Mouse (Mus musculus) adrenal gland (tissue): Measurements from ENCODE around the gene P3h2.

Experiments
- intact Hi-C: fragments of 180-260 bp; cut with DNase I; formaldehyde crosslinking; loops from one replicate; pipeline ENCODE4 v1.15.1; 2025

The P3h2 gene

DNA sequence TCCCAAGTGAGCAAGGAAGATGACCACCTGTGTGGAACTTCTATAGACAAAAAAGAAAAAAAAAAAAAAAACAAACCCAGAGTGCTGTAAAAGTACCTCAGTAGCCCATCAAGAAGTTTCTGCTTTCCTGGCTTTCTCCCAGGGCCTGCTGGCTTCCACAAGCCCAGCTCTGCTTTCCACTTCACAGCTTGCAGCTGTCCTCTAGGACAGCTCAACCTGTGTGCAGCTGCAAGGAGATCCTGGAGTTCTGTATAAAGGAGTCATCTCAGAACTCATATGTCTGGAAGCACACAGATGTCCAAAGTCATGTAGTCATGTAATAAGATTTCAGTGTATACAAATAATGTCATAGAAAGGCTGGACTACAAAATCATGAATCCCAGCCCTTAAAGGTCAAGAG lies 30.5 kb downstream of the P3h2 start:
- intact Hi-C loops = no loop called here

DNA sequence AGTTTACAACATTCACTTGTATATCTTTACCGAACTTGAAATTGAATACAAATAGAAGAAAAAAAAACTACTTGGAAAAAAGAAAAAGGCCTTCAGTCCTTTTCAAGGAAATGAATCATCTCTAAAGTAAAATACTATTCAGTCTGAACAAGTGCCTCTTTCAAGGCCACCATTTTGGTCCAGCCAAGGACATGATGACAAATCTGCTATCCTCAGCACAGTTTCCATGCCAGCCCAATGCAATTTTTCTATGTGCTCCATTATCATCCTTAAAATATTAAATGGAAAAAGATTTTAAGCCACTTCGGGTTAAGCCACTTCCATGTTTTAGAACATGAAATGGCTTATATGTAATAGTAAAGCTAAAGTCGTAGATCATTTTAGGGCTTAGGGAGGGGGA lies 35.2 kb downstream of the P3h2 start:
- intact Hi-C loops = no loop called here

DNA sequence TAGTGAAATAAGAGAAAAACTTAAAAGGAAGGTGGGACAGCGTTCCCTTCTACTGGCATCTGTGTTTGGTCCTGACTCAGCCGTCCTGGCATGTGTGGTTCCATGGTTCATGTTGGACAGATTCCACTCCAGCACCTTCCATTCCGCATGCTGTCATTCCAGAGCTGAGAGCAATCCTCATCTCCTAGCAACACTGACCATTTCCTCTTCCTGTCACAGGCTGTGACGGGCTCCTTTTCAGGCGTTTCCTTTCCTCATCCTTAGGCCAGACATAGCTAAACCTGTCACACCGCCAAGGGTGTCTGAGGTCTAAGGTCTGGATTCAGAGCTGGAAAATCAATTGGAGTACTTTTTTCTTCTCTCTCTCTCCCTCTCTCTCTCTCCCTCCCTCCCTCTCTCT lies 40.5 kb downstream of the P3h2 start:
- intact Hi-C loops = no loop called here

DNA sequence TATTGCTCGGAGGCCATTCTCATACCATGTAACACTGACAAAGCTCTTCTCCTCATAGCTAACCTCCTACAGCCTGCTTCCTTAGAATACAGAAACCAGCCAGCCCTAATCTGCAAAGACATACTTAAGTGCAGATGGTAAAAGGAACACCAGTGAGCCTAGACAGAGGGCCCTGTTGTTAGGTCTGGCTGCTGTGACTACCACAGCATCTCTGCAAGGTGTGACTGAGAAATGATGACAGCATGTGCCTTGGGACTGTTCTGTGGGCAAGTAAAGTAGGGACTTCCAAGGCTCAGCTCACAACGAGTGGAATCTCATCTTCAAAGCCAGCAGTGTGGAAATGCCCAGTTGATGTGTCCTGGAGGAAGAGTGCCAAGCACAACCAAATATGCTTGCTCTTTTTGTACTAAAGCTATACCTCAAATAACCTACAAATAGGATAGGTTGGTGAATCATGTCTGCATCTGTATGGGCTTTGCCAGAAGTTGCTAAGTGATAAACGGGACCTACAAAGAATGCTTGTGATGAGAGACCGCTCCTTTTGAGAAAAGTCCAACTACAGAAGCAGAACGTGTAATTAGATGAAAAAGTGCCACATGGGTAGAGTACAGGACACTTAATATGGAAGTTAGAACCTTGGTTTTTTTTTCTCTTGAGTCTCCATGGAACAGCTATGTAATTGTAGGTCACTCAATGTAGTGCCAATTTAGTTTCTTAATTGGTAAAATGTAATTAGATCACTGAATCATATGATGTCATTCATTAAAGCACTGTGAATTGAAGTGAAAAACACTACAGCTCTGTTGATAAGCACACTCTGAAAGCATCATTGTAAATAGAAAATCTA lies 45.1 kb downstream of the P3h2 start:
- intact Hi-C loops = no loop called here

DNA sequence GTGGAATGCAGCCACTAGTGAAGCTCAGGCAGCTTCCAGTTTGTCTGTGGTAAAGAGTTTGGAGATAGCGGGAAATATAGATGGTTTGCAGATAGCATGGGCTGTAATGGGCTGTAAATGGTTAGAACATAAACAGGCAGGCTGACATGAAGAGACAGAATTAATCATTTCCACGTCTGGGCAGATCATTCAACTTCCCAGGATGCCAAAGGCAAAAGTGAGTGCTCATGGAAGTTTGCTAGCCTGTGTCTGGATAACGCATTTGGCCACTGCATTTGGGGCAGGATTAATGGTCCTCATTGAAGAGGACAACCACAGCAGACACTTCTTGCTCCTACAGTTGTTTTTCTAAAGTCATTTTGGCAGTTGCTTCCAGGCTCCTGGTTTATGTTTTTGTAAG lies 52.0 kb downstream of the P3h2 start:
- intact Hi-C loops = no loop called here

DNA sequence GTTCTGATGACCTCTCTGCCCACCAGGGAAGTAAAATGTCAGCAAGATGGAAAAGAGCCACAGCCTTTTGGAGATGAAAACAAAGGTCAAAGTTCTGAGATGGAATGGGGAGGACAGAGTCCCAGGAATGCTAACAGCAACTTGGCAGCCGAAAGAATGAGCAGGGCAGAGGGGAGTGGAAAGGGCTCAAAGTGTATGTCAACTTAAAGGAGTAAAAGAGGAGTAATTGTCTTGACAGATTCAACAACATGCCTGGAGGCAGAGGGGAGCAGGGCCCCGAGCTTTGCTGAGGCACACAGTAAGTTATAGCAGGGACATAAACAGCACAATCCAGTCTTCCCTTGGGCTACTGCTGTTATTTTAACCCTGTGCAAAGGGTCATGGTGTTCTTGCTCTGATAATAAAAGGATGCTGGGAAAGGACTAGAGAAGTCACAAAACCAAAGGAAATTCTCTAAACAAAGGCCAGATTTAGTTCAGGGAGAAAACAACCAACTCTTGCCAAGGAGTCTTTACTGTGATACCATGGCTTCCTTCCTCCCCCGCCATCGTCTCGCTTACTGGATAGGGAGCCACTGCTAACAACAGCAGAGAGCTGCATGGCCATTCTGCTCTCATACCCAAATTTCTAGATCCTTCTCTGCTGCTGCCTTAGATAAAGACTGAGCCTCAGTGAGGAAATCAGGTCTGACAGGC lies 56.0 kb downstream of the P3h2 start:
- intact Hi-C loops = no loop called here

DNA sequence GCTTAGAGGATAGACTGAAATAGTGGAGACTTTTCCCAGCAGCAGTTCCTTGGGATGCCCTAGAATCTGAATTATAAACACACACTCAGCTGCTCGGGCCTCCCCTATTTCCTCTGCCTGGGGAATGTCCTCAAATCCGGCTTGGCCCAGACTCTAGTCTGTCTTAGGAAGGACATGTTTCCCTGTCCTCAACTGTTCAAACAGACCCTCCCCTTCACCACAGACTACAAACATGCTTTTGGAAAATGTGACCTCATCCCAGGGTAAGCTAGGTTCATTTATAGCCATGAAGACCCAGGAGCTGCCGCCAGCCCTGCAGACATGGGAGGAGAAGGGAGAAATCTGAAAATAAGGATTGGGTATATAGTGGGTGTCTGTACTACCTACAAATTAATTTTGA lies 57.7 kb downstream of the P3h2 start:
- intact Hi-C loops = no loop called here

DNA sequence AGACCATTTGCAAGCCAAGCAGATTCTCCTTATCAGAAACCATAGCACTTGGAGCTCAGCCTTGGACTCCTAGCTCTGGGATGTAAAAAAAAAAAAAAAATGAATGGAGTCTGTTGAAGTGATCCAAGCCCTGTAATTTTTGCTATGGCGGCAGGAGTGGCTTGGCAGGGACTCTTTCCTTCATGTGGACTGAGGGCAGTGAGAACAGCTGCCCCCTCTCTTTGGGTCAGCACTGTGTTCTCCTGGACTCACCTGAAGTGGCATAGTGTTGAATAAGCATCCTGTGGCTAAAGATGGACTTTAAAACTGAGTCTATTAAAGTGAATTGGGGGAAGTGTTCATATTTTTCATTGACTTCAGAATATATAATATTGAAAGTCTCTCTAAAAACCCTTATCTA lies 58.2 kb downstream of the P3h2 start:
- intact Hi-C loops = no loop called here

DNA sequence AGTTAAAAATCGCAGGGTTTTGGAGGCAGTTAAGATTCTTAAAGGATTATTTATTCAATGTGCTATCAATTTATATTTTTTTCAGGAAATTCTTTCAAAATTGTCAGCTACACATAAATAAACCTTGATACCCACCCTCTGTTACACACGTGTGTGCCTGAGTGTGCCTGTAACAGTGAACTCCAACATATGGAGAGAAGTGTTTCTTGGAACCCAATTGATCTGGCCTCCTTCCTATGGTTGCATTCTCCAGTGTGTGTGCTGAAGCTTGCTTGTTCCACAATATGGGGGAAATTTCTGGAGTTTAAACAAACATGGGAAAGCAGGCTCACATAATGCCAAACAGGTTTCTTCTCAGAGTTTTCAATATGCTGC lies 63.7 kb downstream of the P3h2 start:
- intact Hi-C loops = no loop called here

DNA sequence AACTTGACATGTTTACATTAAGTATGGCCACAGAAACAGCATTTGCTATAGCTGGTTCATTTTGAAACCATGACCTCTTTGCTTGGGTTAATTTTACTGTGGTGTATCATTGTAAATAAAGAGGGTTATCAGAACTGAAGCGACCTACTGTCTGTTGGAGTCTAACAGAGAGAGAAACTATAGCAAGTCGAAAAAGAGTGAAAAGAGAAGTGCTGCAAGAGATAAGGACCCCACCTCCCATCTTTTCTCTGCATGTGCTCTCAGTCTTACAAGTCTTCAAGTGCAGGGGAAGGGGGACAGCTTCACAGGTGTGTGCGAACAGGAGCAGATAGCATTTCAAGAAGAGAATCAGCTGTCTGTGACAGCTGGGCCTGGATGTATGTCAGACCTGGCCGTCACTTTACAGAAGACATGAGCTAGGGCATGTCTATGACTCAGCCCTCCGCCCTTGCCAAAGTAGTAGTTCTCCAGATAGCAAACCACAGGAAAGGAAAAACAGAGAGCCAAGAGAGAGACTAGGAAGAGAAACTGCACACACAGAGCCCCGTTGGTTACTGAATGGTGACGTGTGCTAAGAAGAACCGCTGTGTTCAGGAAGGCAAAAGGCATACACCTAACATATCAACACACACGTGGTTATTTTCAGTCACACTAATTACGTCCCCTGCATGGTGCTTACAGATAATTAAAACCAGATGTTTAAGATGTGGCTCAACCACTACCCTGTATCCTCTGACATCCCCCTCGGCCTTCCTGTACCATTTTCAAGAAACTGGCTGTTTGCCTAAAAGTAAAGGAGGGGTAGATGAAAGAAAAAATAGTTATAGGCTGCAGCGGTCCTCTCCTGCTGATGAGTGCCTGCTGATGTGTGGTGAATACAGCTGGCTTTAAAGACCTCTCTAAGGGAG lies 64.3 kb downstream of the P3h2 start:
- intact Hi-C loops = no loop called here

DNA sequence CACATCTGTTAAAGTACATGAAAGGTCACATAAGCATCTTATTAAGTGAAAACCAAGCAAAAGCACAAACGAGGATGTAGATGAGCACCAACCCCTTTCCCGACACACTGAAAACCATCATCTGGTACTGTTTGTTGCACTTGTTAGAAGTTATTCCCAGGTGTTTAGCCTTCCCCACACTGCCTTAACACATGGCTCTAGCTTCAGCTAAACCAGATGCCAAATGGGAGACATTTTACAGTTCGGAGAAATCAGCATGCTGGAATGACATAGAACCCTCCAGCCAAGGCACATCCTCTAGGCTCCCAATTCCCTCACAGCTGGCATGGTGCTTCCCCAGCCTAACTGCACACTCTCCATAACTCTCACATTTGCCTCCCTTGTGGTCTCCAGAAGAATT lies 66.3 kb downstream of the P3h2 start:
- intact Hi-C loops = no loop called here

DNA sequence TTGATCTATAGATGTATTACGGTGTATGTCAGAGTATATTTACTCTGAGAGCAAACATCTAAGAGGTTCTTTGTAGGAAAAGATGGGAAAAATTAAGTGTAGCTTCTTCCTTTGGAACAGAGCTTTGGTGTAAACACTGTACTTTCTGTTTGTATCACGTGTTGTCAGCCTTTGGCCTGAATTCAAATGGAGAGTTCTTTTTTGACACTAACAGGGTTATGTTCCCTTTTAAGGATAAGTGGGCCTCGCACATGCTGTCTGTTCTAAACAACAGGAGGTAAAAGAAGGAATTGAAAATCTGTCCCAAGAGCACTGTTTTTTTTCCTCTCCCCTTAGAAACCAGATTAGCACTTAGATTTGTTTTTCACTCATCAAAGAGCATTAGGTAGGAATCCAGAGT lies 70.1 kb downstream of the P3h2 start:
- intact Hi-C loops = no loop called here

DNA sequence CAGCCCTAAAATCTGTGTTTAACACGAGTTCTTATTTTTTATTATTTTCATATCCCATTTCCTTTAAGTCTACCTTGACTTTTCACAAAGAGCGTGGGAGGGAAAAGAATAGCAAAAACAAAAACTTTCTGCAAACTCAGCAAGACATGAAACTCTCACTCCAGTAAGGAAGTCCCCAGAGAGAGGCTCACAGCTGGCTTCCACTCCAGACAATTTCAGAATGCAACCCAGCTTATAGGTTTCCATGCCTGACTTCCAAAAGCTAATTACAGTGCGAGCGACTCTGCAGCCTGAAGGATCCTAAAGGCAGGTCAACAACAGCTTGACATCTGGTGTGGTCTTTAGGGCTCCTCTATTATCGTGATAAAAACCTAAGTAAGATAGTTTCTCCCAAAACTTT lies 70.5 kb downstream of the P3h2 start:
- intact Hi-C loops = no loop called here

DNA sequence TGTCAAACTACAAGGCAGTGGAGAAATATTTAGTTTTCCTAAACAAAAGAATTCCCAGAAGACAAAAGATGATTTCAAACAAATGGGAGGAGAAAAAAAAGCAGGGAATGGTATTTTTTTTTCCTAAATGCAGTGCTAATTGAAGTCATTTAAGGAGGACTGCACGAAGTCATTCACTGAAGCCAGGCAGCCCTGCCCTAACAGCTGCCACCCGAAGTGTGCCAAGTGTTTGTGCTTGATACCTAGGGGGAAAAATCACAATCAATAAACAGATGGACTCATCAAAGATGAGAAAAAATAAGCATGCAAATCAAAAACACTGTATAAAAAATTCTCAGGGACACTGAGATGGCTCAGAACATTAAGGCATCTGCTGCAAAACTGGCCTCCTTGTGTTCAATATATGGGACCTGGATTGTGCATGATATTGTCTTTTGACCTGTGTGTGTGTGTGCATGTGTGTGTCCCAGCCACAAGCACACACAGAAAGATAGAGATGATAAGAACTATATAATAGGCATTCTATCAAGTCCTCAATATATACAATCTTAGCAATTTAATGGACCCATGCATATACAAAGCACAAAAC lies 76.1 kb downstream of the P3h2 start:
- intact Hi-C loops = no loop called here

DNA sequence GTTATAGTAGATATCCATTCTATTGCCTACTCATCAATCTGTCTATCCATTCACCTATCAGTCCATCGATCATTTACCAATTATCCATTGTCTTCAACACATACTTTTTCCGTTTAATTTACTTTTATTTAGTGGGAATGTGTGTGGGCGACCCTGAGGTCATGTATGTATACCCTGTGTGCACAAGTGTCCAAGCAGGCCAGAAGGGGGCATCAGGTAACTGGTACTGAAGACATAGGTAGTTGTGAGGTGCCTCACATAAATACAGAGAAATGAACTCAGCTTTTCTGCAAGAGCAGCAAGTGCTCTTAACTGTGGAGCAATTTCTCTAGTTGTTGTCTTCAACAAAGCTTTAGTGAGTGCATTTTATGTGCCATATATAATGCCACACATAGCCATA lies 79.2 kb downstream of the P3h2 start:
- intact Hi-C loops = no loop called here

DNA sequence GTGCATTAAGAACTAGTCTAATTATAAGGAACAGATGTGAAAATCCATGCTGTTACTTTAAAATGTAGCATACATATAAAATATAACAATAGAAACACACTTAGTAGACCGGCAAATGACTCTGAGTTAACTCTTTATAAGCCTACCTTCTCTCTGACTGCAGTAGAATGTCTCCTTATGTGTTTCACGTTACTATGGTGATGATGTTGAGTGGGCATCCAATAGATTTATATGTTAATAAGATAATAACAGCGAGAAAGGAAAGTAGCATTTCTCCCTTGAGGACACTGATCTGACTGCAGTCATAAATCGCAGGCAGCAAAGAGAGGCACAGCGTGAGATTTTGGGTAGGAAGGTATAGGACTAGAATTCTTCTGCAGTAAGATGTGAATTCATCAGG lies 81.0 kb downstream of the P3h2 start:
- intact Hi-C loops = loop anchor here (5.0 kb wide), 1 partner anchor 83 kb away; the partner anchor contains the start of gene P3h2

DNA sequence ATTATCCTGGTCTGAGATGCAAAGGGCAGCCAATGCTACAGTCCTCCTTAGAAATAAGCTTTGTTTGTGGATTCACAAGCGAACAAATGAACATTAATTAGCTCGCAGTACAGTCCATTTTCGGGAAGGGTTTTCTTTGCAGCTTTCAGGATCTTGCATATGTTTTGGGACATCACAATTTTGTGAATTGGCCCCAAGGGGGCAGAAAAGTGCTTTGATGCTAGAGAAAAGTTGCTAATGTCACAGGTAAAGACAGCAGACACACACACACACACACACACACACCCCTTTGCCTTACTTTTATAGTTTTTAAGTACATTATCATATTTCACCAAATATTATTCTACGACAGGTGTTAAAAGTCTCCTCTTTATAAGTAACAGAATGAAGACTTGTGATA lies 82.2 kb downstream of the P3h2 start:
- intact Hi-C loops = loop anchor here (5.0 kb wide), 1 partner anchor 84 kb away; the partner anchor contains the start of gene P3h2

DNA sequence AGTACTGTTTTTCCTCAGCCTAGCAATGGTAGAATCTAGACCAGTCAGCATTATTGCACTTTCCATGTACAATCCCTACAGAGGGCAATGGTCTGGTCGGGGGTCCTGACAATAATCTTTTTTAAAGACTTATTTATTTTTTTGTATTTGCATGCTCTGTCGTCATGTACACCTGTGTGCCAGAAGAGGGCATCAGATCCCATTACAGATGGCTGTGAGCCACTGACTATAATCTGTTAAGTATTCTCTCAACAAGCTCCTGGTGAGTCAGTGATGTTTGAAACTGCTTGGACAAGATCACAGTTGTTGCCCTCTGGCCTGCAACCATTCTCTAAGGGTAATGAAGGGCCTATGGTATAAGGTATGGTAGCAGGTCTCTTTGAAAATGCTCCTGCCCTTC lies 83.8 kb downstream of the P3h2 start:
- intact Hi-C loops = loop anchor here (1.0 to 5.0 kb wide), 2 partner anchors 86 to 179 kb away; partner anchors contain the start of gene P3h2

DNA sequence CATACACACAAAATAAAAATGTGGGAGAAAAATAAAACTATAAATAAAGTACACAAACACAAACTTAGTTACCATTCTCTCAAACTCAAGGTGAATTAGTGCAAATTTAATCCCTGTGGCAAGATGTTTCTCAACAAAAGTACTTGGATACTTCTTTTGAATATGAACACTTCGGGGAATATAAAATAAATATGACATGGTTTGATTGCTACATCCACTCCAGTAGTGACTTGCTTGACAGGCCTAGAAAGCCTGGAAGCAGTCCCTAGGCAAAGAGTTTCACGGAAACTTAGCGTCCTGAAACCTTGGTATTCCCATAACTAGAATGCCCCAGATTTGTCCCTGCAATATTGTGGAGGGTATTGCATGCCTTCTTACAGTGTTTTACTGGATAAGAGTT lies 99.8 kb downstream of the P3h2 start:
- intact Hi-C loops = no loop called here

DNA sequence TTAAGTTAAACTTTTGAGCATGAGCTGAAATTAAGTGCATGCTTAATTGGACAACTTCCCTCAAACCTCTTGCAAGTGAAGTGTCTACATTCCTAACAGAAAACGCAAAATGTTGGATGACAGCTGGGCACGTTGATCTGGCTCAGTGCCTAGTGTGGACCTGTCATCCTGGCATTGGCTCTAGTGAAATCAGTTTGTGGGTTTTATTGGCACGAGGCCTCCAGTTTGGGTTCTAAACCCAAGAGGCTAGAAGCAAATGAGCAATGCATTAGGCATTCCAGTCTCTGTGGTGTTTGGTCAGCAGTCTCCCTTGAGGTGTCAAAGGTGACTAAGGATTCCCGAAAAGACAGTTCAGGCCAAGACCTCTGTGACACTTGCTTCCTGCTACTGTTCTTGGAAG lies 102.3 kb downstream of the P3h2 start:
- intact Hi-C loops = no loop called here

DNA sequence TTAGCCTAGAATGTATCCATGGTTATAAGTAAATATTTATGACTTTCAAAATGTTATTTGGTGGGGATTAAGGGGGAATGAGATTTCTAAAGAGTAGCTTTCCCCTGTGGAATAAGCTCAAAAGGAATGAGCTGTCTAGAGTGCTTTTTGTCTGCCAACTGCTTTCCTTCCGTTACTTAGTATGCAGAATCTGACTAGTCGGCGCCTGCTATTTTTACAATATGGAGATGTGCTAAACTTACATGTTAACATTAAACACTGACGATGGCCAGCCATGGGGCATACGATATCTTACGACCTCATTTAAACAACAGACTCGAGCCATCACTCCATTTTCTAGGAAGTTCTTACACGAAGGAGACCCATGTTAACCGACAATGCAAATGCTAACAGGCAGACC lies 102.7 kb downstream of the P3h2 start:
- intact Hi-C loops = no loop called here
